9 mouse cellular contexts compared by ENCODE assay signal in genomic region chr17:27969365-27969764, GRCm38 (mm10). TPM values are rescaled to one million over a fixed set of nuclear protein-coding genes. Genes with fewer than 3 reads are reported as not detected.
A peak's percentile ranks its signal among the peaks of the same experiment; 100 is the strongest.
DNase-seq lines count a peak whose midpoint lies in the region; ATAC-seq lines count a peak whose summit lies in the region.
"Had no signal": no experiment of that assay in that cellular context is flagged by ENCODE, and none has a peak within 500 bp of the region (broad histone marks: within the 10 kb centered on the region; RNA-seq: fewer than 3 reads in every experiment).

No protein-coding gene starts in this region.

- no peaks in the 10 kb centered on the region for H3K9me3 ChIP-seq in hindbrain, embryonic 11.5 days (ENCODE audit: control insufficient read depth, low read length)
- H3K9me3 ChIP-seq in hindbrain, embryonic 14.5 days (ENCODE audit: control insufficient read depth, low read length), result no peaks in the 10 kb centered on the region

- H3K36me3 ChIP-seq in hindbrain, embryonic 11.5 days (ENCODE audit: control insufficient read depth, insufficient read depth, low read length), result no peaks in the 10 kb centered on the region
- no peaks in the 10 kb centered on the region for H3K36me3 ChIP-seq in hindbrain, embryonic 14.5 days (replicated peaks; ENCODE audit: control insufficient read depth, insufficient read depth)

- H3K4me1 ChIP-seq in hindbrain, embryonic 11.5 days (replicated peaks; ENCODE audit: control insufficient read depth, insufficient read depth, low read length), result no peaks in the 10 kb centered on the region
- 0 out of 2 replicates have a peak, but pooled peaks cover 4% of the 10 kb centered on the region for H3K4me1 ChIP-seq in hindbrain, embryonic 14.5 days (replicated peaks; ENCODE audit: control insufficient read depth, insufficient read depth, low read length)

- 79% methylated on average over 8 of the region's 8 CpGs for WGBS in hindbrain, embryonic 11.5 days
- WGBS in hindbrain, embryonic 14.5 days, result 83% methylated on average over 8 of the region's 8 CpGs

- intact Hi-C loops in heart, postnatal 25 days (cut with DNase I), result no loop called here

- H3K27ac ChIP-seq in hindbrain, embryonic 11.5 days (ENCODE audit: low read depth, low read length), result no peak overlapping the region
- no peak overlapping the region for H3K27ac ChIP-seq in hindbrain, embryonic 14.5 days

- ATAC-seq in hindbrain, embryonic 11.5 days (ENCODE audit: low FRiP score), result no peak
- no peak for ATAC-seq in hindbrain, embryonic 14.5 days (ENCODE audit: low FRiP score)
- ATAC-seq in activated CD4-positive, CD25-positive, alpha-beta regulatory T cell, adult 4 months, result no peak
- ATAC-seq: Patski had no signal

- H3K27me3 ChIP-seq in hindbrain, embryonic 11.5 days (ENCODE audit: control insufficient read depth, insufficient read depth, low read length), result no peaks in the 10 kb centered on the region
- H3K27me3 ChIP-seq in hindbrain, embryonic 14.5 days (ENCODE audit: control insufficient read depth, insufficient read depth, low read length), result no peaks in the 10 kb centered on the region
- H3K27me3 ChIP-seq: Patski had no signal

- H3K4me3 ChIP-seq in hindbrain, embryonic 11.5 days (ENCODE audit: low read depth, low read length), result no peak overlapping the region
- H3K4me3 ChIP-seq in hindbrain, embryonic 14.5 days (replicated peaks; ENCODE audit: low read length), result no peak overlapping the region

- H3K4me2 ChIP-seq in hindbrain, embryonic 11.5 days (replicated peaks; ENCODE audit: low read depth, low read length), result no peak overlapping the region
- H3K4me2 ChIP-seq in hindbrain, embryonic 14.5 days (replicated peaks), result no peak overlapping the region

- H3K9ac ChIP-seq in hindbrain, embryonic 11.5 days (ENCODE audit: low read depth, low read length), result no peak overlapping the region
- no peak overlapping the region for H3K9ac ChIP-seq in hindbrain, embryonic 14.5 days

- DNase-seq in hindbrain, embryonic 11.5 days (ENCODE audit: low spot score), result peak; percentile 35
- no peak for DNase-seq in hindbrain, embryonic 14.5 days (ENCODE audit: low spot score)
- peak; percentile 34 for DNase-seq in WW6 (ENCODE audit: low read depth, low spot score)
- peak; percentile 20 for DNase-seq in heart, postnatal 25 days (ENCODE audit: low spot score)
- peak; percentile 65 for DNase-seq in lung, postnatal 14 days
- no peak for DNase-seq in urinary bladder, postnatal 10 days (ENCODE audit: low spot score)
- no peak for DNase-seq in urinary bladder, postnatal 4 days (ENCODE audit: low spot score in 2 of 2)

RNA-seq across cellular contexts. Expression of gene Taf11, which starts 59.7 kb away (rescaled TPM):
- polyA plus RNA-seq in hindbrain, embryonic 11.5 days (2014; fragmentation: Nextera tagmentation; extraction: Ambion mirVana), result 89.5 and 93.9 TPM in 2 replicates
- polyA plus RNA-seq in hindbrain, embryonic 14.5 days (2014; fragmentation: Nextera tagmentation; extraction: Ambion mirVana), result 47.4 and 51.8 TPM in 2 replicates
- 10 to 100 TPM; 21.3 to 22.5 TPM for total RNA-seq in heart, postnatal 25 days (2021)
- polyA plus RNA-seq in activated CD4-positive, CD25-positive, alpha-beta regulatory T cell, adult 4 months (2017; shearing (Covaris generic)), result 10 to 100 TPM; 32.9 to 39.6 TPM

Comparison
In these comparisons a context has a peak if more than half of its experiments do, and no peak if none do; other contexts are left out.
1. DNase-seq: peak in hindbrain, embryonic 11.5 days (single experiment), WW6 (single experiment), heart, postnatal 25 days (single experiment) and lung, postnatal 14 days (single experiment); none in hindbrain, embryonic 14.5 days (single experiment), urinary bladder, postnatal 10 days (single experiment) and urinary bladder, postnatal 4 days (0 of 2).